Mouse (Mus musculus): ENCODE results near the gene Ehmt2.
"Not testable (repeated sequence)": the region's sequence is repeated elsewhere in the genome, so short reads cannot be mapped to it uniquely, and the experiment has no call there.

The Ehmt2 gene

DNA sequence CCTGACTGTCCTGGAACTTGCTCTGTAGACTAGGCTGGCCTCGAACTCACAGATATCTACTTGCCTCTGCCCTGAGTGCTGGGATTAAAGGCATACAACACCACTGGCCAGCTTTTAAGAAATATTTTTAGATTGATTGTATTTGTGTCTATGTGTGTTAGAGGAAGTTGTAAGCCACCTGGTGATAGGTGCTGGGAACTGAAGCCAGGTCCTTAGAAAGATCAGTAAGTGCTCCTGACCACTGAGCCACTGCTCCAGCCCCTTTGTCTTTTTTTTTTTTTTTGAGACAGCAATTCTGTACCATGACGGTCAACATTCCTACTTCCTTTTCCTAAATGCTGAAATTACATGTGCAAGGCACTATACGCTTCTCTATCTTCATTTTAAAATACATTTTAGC, 55.0 kb downstream of the Ehmt2 start:
- no peak for DNase-seq (ENCODE audit: low read depth)

DNA sequence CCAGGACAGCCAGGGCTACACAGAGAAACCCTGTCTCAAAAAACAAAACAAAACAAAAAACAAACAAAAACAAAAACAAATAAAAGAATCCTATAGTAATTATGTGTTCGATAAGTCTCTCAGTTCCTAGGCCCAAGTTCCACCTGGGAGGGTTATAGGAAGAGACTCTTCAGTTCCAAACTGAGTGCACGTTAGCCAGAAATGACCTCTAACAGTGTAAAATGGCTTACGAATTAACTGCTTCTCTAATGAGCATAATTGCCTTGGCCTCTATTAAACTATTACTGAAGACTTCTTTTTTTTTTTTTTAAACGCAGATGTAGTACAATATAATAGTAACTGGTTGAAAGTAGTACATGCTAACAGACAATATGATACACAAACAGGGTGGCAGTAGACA, 55.6 kb downstream of the Ehmt2 start:
- no peak for DNase-seq (ENCODE audit: low read depth)

DNA sequence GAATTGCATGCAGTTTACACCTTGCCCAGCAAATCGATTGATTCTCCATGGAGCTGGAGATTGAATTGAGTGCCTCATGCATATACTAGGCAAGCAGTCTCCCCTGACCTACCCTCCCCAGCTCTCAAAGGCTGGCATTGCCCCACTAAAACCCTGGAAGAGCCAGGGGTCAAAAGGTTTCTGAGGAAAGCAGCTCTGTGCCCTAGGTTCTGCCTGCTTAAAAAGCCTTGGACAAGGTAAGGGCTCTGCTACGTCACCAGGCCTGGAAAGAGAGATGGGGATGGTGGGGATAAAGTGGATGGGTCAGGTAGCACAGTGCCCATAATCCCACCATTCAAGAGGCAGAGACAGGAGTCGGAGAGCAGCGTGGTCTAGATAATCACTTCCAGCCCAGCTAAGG, 56.6 kb downstream of the Ehmt2 start:
- DNase-seq (ENCODE audit: low read depth) = no peak

DNA sequence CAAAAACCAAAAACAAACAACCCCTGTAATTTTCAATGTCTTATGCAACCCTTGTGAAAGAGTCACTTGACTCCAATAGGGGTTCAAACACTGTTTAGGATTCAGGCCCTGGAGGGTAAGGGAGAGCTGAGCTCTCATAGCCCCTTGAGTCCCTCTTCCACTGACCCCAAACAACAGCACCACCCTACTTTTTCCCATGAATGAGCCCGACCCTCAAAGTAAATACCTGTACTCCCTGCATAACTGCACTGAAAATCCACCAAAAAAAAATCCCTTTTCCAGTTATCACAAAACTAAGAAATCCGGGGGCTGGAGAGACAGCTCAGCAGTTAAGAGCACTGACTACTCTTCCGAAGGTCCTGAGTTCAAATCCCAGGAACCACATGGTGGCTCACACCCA, 57.6 kb downstream of the Ehmt2 start:
- DNase-seq (ENCODE audit: low read depth) = no peak

DNA sequence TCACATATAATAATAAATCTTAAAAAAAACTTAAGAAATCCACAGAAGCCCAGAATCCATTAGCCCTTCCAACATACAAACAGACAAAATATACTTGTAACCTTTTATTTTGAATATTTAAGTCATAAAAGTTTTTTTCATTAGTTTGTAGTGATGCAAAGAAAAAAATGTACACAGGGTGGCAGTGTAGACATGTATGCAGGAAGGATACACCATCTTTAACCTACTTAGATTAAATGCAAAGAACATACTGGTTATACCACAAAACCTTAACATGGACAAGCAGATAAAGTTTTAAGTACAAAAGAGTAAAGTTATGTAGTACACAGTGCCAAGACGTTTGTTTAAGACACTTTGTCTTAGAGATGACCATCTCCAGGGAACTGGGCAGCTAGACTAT, 58.1 kb downstream of the Ehmt2 start:
- DNase-seq (ENCODE audit: low read depth) = peak; percentile 74

DNA sequence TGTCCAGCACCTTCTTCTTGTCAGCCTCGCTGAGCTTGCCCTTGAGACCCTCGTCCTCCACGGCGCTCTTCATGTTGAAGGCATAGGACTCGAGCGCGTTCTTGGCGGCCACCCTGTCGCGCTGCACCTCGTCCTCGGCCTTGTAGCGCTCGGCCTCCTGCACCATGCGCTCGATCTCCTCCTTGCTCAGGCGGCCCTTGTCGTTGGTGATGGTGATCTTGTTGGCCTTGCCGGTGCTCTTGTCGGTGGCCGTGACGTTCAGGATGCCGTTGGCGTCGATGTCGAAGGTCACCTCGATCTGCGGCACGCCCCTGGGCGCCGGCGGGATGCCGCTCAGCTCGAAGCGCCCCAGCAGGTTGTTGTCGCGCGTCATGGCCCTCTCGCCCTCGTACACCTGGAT, 59.0 kb downstream of the Ehmt2 start:
- DNase-seq (ENCODE audit: low read depth) = not testable (repeated sequence)

DNA sequence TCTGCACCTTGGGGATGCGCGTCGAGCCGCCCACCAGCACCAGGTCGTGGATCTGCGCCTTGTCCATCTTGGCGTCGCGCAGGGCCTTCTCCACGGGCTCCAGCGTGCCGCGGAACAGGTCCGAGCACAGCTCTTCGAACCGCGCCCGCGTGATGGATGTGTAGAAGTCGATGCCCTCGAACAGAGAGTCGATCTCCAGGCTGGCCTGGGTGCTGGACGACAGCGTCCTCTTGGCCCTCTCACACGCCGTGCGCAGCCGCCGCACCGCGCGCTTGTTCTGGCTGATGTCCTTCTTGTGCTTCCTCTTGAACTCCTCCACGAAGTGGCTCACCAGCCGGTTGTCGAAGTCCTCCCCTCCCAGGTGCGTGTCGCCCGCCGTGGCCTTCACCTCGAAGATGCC, 59.7 kb downstream of the Ehmt2 start:
- not testable (repeated sequence) for DNase-seq (ENCODE audit: low read depth)

DNA sequence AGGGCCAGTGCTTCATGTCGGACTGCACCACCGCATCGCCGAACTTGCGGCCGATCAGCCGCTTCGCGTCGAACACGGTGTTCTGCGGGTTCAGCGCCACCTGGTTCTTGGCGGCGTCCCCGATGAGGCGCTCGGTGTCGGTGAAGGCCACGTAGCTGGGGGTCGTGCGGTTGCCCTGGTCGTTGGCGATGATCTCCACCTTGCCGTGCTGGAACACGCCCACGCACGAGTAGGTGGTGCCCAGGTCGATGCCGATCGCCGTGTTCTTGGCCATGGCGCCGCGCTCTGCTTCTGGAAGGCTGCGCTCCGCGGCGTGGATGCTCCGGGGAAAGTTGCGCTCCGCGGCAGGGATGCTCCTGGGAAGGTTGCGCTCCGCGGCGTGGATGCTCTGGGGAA, 60.5 kb downstream of the Ehmt2 start:
- not testable (repeated sequence) for DNase-seq (ENCODE audit: low read depth)

DNA sequence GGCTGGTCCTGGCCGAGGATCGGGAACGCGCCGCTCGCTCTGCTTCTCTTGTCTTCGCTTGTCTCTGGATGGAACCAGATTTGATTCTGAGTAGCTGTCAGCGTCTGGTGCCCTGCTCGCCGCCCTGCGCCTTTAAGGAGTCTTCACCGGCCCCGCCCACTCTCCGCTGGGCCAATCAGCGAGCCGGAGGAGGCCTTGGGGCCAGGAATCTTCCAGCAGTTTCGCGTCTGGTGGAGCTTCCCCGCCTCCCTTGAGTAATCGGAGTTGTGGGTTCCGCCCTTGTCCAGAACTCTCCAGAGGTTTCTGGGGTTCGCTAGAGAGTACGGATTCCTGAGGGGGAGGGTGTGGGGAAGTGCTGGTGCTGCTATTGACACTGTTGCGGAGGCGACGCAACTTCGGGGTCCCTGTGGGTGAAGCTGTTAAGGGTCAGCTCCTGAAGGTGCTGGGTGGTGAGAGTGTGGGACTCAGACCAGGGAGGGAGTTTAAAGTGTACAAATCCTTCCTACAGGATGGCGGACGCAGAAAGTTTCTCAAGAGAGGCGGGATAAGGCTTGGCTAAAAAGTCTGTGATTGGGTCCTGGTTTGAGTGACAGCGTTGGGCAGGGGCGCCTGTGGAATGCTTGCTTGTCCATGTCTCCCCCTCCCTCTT, 61.0 kb downstream of the Ehmt2 start, which contains the start of gene Hspa1b:
Gene Hspa1b, minus strand, starts transcription at position 109 of the 649 bp plus-strand sequence.
- peak; percentile 79 for DNase-seq (ENCODE audit: low read depth)

DNA sequence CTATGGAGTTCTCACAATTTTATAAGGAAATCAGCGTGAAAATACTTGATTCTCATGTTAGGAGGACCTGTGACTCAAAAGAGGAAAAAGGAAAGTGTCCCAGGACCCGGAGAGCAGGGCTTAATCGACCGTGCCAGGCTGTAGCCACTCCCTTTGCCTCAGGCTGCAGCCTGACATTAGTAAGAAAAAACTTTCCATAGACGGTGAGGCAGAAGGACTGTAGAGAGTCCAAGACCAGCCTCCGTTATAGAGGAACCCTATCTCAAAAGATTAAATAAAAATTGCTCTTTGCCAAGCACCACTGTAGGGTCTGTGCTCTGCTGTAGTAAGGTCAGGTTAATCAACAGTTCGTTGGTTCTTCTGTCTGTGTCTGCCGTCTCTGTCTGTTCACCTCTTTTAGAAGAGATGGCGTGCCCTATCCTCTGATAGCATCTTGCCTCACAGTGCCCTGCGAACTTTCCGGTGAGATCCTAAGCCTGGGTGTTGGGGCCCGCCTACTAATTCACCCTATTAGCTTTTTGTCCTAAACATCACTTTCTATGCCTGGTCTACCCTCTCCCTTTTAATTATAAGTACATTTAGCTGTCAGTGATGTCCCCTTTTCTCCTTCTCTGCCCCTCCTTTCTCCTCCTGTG, 61.7 kb downstream of the Ehmt2 start:
- peak; percentile 65 for DNase-seq (ENCODE audit: low read depth)

DNA sequence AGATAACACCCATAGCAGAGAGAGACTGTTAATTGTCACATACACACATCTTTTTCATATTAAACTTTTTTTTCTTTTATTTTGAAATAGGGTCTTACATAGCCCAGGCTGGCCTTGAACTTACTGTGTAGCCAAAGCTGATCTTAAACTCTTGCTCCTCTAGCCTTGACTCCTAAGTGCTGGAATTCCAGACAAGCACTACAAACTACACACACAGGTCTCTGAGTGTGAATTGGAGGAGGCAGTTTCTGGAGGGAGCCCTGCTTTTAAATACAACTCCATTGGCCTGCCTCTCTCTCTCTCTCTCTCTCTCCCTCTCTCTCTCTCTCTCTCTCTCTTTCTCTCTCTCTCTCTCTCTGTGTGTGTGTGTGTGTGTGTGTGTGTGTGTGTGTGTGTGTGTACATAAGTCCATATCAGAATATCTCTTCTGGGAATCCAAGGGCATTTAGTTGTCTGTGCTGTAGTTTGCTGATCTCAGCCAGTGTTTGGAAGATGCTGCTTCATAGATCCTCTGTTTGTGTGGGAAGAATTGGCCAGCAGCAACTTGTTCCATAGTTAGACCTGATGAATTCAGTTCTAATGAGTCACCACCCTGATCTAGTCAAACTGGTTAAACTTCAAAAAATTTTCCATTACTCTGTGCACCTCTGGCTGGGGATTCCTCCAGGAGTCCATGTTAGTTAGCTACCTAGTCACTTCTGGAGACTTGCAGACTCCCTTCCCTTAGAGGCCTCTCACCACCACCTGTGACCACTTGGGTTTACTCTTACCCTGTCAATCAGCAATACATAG, 62.6 kb downstream of the Ehmt2 start:
- DNase-seq (ENCODE audit: low read depth) = peak; percentile 38

DNA sequence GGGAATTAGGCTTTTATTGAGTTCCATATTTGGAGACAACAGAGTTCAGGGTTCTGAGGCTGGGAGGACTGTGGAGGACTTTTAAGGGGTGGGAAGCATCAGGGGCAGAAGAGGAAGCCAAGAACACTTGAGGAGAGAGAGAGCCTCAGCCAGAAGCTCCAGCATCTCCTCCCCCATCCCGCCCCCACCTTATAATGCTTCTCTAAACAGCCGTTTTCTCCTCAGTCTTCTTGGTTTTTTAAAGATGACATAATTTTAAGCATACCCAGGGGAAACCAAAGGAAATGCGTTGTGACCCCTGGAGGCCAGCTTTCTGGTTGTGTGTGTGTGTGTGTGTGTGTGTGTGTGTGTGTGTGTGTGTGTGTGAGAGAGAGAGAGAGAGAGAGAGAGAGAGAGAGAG, 63.9 kb downstream of the Ehmt2 start:
- no peak for DNase-seq (ENCODE audit: low read depth)

DNA sequence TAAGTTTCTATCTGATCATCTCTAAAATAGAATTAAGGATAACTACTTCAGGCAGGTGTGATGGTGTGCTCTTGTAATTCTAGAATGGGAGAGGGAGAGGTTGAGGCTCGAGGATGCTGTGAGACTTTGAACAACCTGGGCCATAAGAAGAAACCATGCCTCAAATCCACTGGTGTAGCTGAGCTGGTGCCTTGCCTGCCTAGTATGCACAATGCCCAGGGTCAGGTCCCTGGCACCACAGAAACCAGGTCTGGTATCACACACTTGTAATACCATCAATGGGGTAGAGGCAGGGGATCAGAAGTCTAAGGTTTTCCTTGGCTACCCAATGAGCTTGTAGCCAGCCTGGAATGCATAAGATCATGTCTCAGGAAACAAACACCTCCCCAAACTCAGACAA, 64.6 kb downstream of the Ehmt2 start:
- DNase-seq (ENCODE audit: low read depth) = no peak
